Comparison of ENCODE assay signal across 9 mouse cellular contexts in genomic region chr2:124613671-124614210, GRCm38 (mm10).
DNase-seq lines count a peak whose midpoint lies in the region; ATAC-seq and TF ChIP-seq lines count a peak whose summit lies in the region.
"Had no signal": no experiment of that assay in that cellular context is flagged by ENCODE, and none has a peak within 500 bp of the region (broad histone marks: within the 10 kb centered on the region; RNA-seq: fewer than 3 reads in every experiment).

No protein-coding gene starts in this region.

- 43% methylated on average over 3 of the region's 3 CpGs for WGBS in lung, embryonic 14.5 days
- 47% methylated on average over 3 of the region's 3 CpGs for WGBS in forebrain, postnatal 0 days
- 41% methylated on average over 3 of the region's 3 CpGs for WGBS in intestine, postnatal 0 days
- 12% methylated on average over 3 of the region's 3 CpGs for WGBS in neural tube, embryonic 14.5 days

- DNase-seq in lung, embryonic 14.5 days: no peak
- no peak for DNase-seq in lung, postnatal 25 days (ENCODE audit: low spot score)
- no peak for DNase-seq in forebrain, postnatal 0 days
- no peak for DNase-seq in MN1 (ENCODE audit: low spot score)
- DNase-seq in adrenal gland, adult 18-20 months (ENCODE audit: low spot score in 2 of 2): no peak
- DNase-seq: layer of hippocampus, adult 9-11 months had no signal

- no peaks in the 10 kb centered on the region for H3K9me3 ChIP-seq in lung, embryonic 14.5 days (ENCODE audit: low read depth, low read length)
- no peaks in the 10 kb centered on the region for H3K9me3 ChIP-seq in forebrain, postnatal 0 days (ENCODE audit: low read length)
- H3K9me3 ChIP-seq in intestine, postnatal 0 days (ENCODE audit: control insufficient read depth): no peaks in the 10 kb centered on the region
- H3K9me3 ChIP-seq in neural tube, embryonic 14.5 days (ENCODE audit: control insufficient read depth, low read length): no peaks in the 10 kb centered on the region

- no peaks in the 10 kb centered on the region for H3K27me3 ChIP-seq in lung, embryonic 14.5 days (ENCODE audit: insufficient read depth, low read length)
- no peaks in the 10 kb centered on the region for H3K27me3 ChIP-seq in forebrain, postnatal 0 days (ENCODE audit: insufficient read depth, low read length)
- no peaks in the 10 kb centered on the region for H3K27me3 ChIP-seq in intestine, postnatal 0 days (replicated peaks; ENCODE audit: control insufficient read depth, insufficient read depth, low read length)
- H3K27me3 ChIP-seq in neural tube, embryonic 14.5 days (ENCODE audit: control insufficient read depth, insufficient read depth, low read length): no peaks in the 10 kb centered on the region

- H3K27ac ChIP-seq in lung, embryonic 14.5 days (ENCODE audit: low read depth): no peak overlapping the region
- no peak overlapping the region for H3K27ac ChIP-seq in forebrain, postnatal 0 days (ENCODE audit: low read depth, low read length)
- no peak overlapping the region for H3K27ac ChIP-seq in intestine, postnatal 0 days (ENCODE audit: low read depth, low read length)
- H3K27ac ChIP-seq in neural tube, embryonic 14.5 days (ENCODE audit: low read depth, low read length): peak overlapping the region; percentile 52; the same call in 1 of the 2 replicates

- ATAC-seq in lung, embryonic 14.5 days (ENCODE audit: insufficient read depth): no peak
- no peak for ATAC-seq in forebrain, postnatal 0 days
- ATAC-seq in intestine, postnatal 0 days: no peak
- no peak for ATAC-seq in neural tube, embryonic 14.5 days (ENCODE audit: low read depth)
- ATAC-seq: Patski had no signal

- H3K4me1 ChIP-seq in lung, embryonic 14.5 days (ENCODE audit: insufficient read depth): peaks cover 8% of the 10 kb centered on the region; the same call in 1 of the 2 replicates
- H3K4me1 ChIP-seq in forebrain, postnatal 0 days (ENCODE audit: insufficient read depth): peaks cover 12% of the 10 kb centered on the region; the same call in 1 of the 2 replicates
- H3K4me1 ChIP-seq in intestine, postnatal 0 days (replicated peaks; ENCODE audit: control insufficient read depth, insufficient read depth, low read length): peaks cover 9% of the 10 kb centered on the region
- H3K4me1 ChIP-seq in neural tube, embryonic 14.5 days (ENCODE audit: control insufficient read depth, insufficient read depth, low read length): peaks cover 14% of the 10 kb centered on the region; the same call in 1 of the 2 replicates

- no peak for TF ChIP-seq CTCF in lung, embryonic 14.5 days (IDR thresholded peaks at IDR 0.05; ENCODE audit: low read depth)
- TF ChIP-seq CTCF in forebrain, postnatal 0 days (IDR thresholded peaks at IDR 0.05; ENCODE audit: low read depth): no peak
- no peak for TF ChIP-seq CTCF in intestine, postnatal 0 days (IDR thresholded peaks at IDR 0.05; ENCODE audit: low read depth)

- no peaks in the 10 kb centered on the region for H3K36me3 ChIP-seq in lung, embryonic 14.5 days (ENCODE audit: insufficient read depth)
- no peaks in the 10 kb centered on the region for H3K36me3 ChIP-seq in forebrain, postnatal 0 days (ENCODE audit: insufficient read depth)
- no peaks in the 10 kb centered on the region; the same call in 1 of the 2 replicates for H3K36me3 ChIP-seq in intestine, postnatal 0 days (ENCODE audit: control insufficient read depth, insufficient read depth)
- H3K36me3 ChIP-seq in neural tube, embryonic 14.5 days (ENCODE audit: control insufficient read depth, insufficient read depth, low read length): no peaks in the 10 kb centered on the region

- no peak overlapping the region for H3K9ac ChIP-seq in lung, embryonic 14.5 days
- no peak overlapping the region for H3K9ac ChIP-seq in forebrain, postnatal 0 days
- H3K9ac ChIP-seq in intestine, postnatal 0 days (ENCODE audit: low read depth, low read length): no peak overlapping the region
- H3K9ac ChIP-seq in neural tube, embryonic 14.5 days (replicated peaks; ENCODE audit: low read depth, low read length): no peak overlapping the region

- H3K4me2 ChIP-seq in lung, embryonic 14.5 days: peak overlapping the region; percentile 80
- peak overlapping the region; percentile 99 for H3K4me2 ChIP-seq in forebrain, postnatal 0 days (ENCODE audit: low read depth)
- peak overlapping the region; percentile 76 for H3K4me2 ChIP-seq in intestine, postnatal 0 days (replicated peaks; ENCODE audit: low read depth)
- H3K4me2 ChIP-seq in neural tube, embryonic 14.5 days (ENCODE audit: low read depth, low read length): peak overlapping the region; percentile 78

- H3K4me3 ChIP-seq in lung, embryonic 14.5 days (ENCODE audit: low read depth, low read length): peak overlapping the region; percentile 75
- H3K4me3 ChIP-seq in forebrain, postnatal 0 days (ENCODE audit: low read depth, low read length): 0 out of 2 replicates have a peak overlapping the region, but pooled peaks have one; percentile 2
- H3K4me3 ChIP-seq in intestine, postnatal 0 days (ENCODE audit: low read depth, low read length): peak overlapping the region; percentile 84; the same call in 1 of the 2 replicates
- peak overlapping the region; percentile 79 for H3K4me3 ChIP-seq in neural tube, embryonic 14.5 days (ENCODE audit: low read depth, low read length)

Comparison
In these comparisons a context has a peak if more than half of its experiments do, and no peak if none do; other contexts are left out.
1. H3K4me3 ChIP-seq: peak in every context shown above with its lines; median percentile 84 in intestine, postnatal 0 days; 79 in neural tube, embryonic 14.5 days; 75 in lung, embryonic 14.5 days; 2 in forebrain, postnatal 0 days.